Mouse (Mus musculus): Measurements from ENCODE around the gene Mrpl17. TPM values are rescaled to one million over a fixed set of nuclear protein-coding genes. Genes with fewer than 3 reads are reported as not detected.

The Mrpl17 gene
- total and polyA plus RNA-seq, 3 experiments: 306 to 451 (median 399) TPM

DNA sequence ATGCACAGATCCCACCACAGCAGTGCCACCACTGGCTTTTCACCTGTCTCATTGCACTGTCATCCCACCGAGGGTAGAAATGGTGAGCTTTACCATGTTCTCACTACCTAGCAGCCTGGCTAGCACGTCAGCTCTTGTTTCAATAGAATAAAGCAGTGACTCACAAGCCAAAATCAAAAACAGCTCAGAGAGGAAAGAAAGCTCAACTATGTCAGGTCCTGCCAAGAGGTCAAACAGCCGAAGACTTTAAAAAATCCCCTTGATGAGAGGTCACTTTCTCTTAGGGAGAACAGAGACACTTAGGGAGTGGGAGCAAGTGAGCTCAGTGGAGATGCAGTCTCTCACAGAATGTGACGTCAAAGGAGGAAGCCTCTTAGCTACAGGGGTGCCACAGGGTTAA is 27.0 kb downstream of the Mrpl17 start:
- Histone ChIP-seq H3K79me2 (replicated peaks; ENCODE audit: control insufficient read depth, extremely low read depth, insufficient read depth, poor library complexity, severe bottlenecking) (no peaks in the 10 kb centered on the region), H3K9ac (ENCODE audit: insufficient read depth, low read depth) (no peak overlapping the region), H3K4me1 (ENCODE audit: control insufficient read depth in 1 of 2, insufficient read depth in 2 of 2) (peaks cover 0 to 6% of the 10 kb centered on the region in 2 experiments; a peak in 2 of 4 replicates), H3K9me3 (replicated peaks; ENCODE audit: low read length) (peaks cover 4% of the 10 kb centered on the region), H3K27me3 (replicated peaks) (peaks cover 3% of the 10 kb centered on the region), H3K27ac (ENCODE audit: insufficient read depth, low read depth) (no peak overlapping the region), H3K36me3 (replicated peaks in 1 of 2; ENCODE audit: control insufficient read depth in 1 of 2, insufficient read depth in 1 of 2, low read length in 1 of 2) (no peaks in the 10 kb centered on the region), H3K4me3 (replicated peaks in 1 of 3; ENCODE audit: low read depth in 2 of 3, low read length in 2 of 3, poor library complexity in 1 of 3) (no peak overlapping the region), H3K4me2 (ENCODE audit: insufficient read depth, low read depth, poor library complexity, severe bottlenecking) (no peak overlapping the region)
- dilution Hi-C loops (cut with MboI; ENCODE audit: extremely low pct_ligation_motif_present, extremely low pct_unique_long_range_greater_than_20kb, low sequenced_read_pairs) (no loop called here), in situ Hi-C loops (cut with MboI; ENCODE audit: low pct_ligation_motif_present, low pct_unique_long_range_greater_than_20kb, low sequenced_read_pairs) (no loop called here)
- no peak for TF ChIP-seq ELF1 (IDR thresholded peaks at IDR 0.05; ENCODE audit: low read depth, low read length)
- DNase-seq (ENCODE audit: extremely low read depth): no peak

- peaks cover 11 to 24% of the 10 kb centered on the region in 2 experiments for H3K4me1 ChIP-seq (ENCODE audit: control insufficient read depth in 1 of 2, insufficient read depth in 2 of 2)
- H3K36me3 ChIP-seq (replicated peaks in 1 of 2; ENCODE audit: control insufficient read depth in 1 of 2, insufficient read depth in 1 of 2, low read length in 1 of 2): no peaks in the 10 kb centered on the region
- no peak overlapping the region for H3K27ac ChIP-seq (ENCODE audit: insufficient read depth, low read depth)
- H3K79me2 ChIP-seq (replicated peaks; ENCODE audit: control insufficient read depth, extremely low read depth, insufficient read depth, poor library complexity, severe bottlenecking): no peaks in the 10 kb centered on the region
- H3K4me2 ChIP-seq (ENCODE audit: insufficient read depth, low read depth, poor library complexity, severe bottlenecking): no peak overlapping the region
- H3K4me3 ChIP-seq (replicated peaks in 1 of 3; ENCODE audit: low read depth in 2 of 3, low read length in 2 of 3, poor library complexity in 1 of 3): peak overlapping the region in 1 of 3 experiments; percentile 9
- dilution Hi-C loops (cut with MboI; ENCODE audit: extremely low pct_ligation_motif_present, extremely low pct_unique_long_range_greater_than_20kb, low sequenced_read_pairs): no loop called here
- H3K9ac ChIP-seq (ENCODE audit: insufficient read depth, low read depth): no peak overlapping the region
- DNase-seq (ENCODE audit: extremely low read depth): peak; percentile 30
- no peaks in the 10 kb centered on the region for H3K27me3 ChIP-seq (replicated peaks)
- TF ChIP-seq MYC (IDR thresholded peaks at IDR 0.05; ENCODE audit: low read depth, low read length) (no peak), ELF1 (IDR thresholded peaks at IDR 0.05; ENCODE audit: low read depth, low read length) (peak; percentile 32; the same call in 1 of the 2 replicates), IRF4 (IDR thresholded peaks at IDR 0.05; ENCODE audit: low read depth, low read length) (no peak), POLR2AphosphoS2 (IDR thresholded peaks at IDR 0.05; ENCODE audit: low read depth, low read length) (no peak), ZC3H11A (IDR thresholded peaks at IDR 0.05; ENCODE audit: low read depth, low read length) (no peak), ZNF384 (IDR thresholded peaks at IDR 0.05; ENCODE audit: low read depth, low read length) (no peak), GABPA (IDR thresholded peaks at IDR 0.05; ENCODE audit: insufficient replicate concordance, low read depth, low read length) (no peak)
- in situ Hi-C loops (cut with MboI; ENCODE audit: low pct_ligation_motif_present, low pct_unique_long_range_greater_than_20kb, low sequenced_read_pairs): no loop called here
- no peaks in the 10 kb centered on the region for H3K9me3 ChIP-seq (replicated peaks; ENCODE audit: low read length)
Observed at GRCm38 (mm10) chr7:105778553-105779265, 32.2 kb downstream of the Mrpl17 start.

- Histone ChIP-seq H3K9me3 (replicated peaks; ENCODE audit: low read length) (no peaks in the 10 kb centered on the region), H3K4me1 (ENCODE audit: control insufficient read depth in 1 of 2, insufficient read depth in 2 of 2) (peaks cover 11 to 24% of the 10 kb centered on the region in 2 experiments), H3K9ac (ENCODE audit: insufficient read depth, low read depth) (no peak overlapping the region), H3K36me3 (replicated peaks in 1 of 2; ENCODE audit: control insufficient read depth in 1 of 2, insufficient read depth in 1 of 2, low read length in 1 of 2) (no peaks in the 10 kb centered on the region), H3K4me2 (ENCODE audit: insufficient read depth, low read depth, poor library complexity, severe bottlenecking) (no peak overlapping the region), H3K27me3 (replicated peaks) (no peaks in the 10 kb centered on the region), H3K4me3 (replicated peaks in 1 of 3; ENCODE audit: low read depth in 2 of 3, low read length in 2 of 3, poor library complexity in 1 of 3) (peak overlapping the region in 2 of 3 experiments; percentile 4 to 9), H3K27ac (ENCODE audit: insufficient read depth, low read depth) (no peak overlapping the region), H3K79me2 (replicated peaks; ENCODE audit: control insufficient read depth, extremely low read depth, insufficient read depth, poor library complexity, severe bottlenecking) (no peaks in the 10 kb centered on the region)
- in situ Hi-C loops (cut with MboI; ENCODE audit: low pct_ligation_motif_present, low pct_unique_long_range_greater_than_20kb, low sequenced_read_pairs) (no loop called here), dilution Hi-C loops (cut with MboI; ENCODE audit: extremely low pct_ligation_motif_present, extremely low pct_unique_long_range_greater_than_20kb, low sequenced_read_pairs) (no loop called here)
- DNase-seq (ENCODE audit: extremely low read depth): peak; percentile 34
- TF ChIP-seq MAX (IDR thresholded peaks at IDR 0.05; ENCODE audit: low read length) (no peak; the same call in 1 of the 2 replicates), MYC (IDR thresholded peaks at IDR 0.05; ENCODE audit: low read depth, low read length) (no peak), TCF12 (IDR thresholded peaks at IDR 0.05; ENCODE audit: low read depth, low read length) (0 out of 2 replicates have a peak, but pooled peaks have one; percentile 27), USF1 (IDR thresholded peaks at IDR 0.05; ENCODE audit: low read depth, low read length) (no peak), TBP (conservative IDR thresholded peaks at IDR 0.05; ENCODE audit: low read depth, low read length) (no peak), NRF1 (IDR thresholded peaks at IDR 0.05; ENCODE audit: low read depth, low read length) (0 out of 2 replicates have a peak, but pooled peaks have one; percentile 13), CHD1 (IDR thresholded peaks at IDR 0.05; ENCODE audit: low read depth, low read length) (no peak), SIN3A (IDR thresholded peaks at IDR 0.05; ENCODE audit: low read length) (no peak), SMC3 (IDR thresholded peaks at IDR 0.05; ENCODE audit: low read depth, low read length) (no peak), USF2 (conservative IDR thresholded peaks at IDR 0.05; ENCODE audit: low read depth, low read length) (no peak), HCFC1 (IDR thresholded peaks at IDR 0.05; ENCODE audit: low read depth, low read length) (no peak), MAZ (IDR thresholded peaks at IDR 0.05; ENCODE audit: low read depth, low read length) (no peak), EP300 (IDR thresholded peaks at IDR 0.05; ENCODE audit: low read length) (peak; percentile 24; the same call in 1 of the 2 replicates), RCOR1 (conservative IDR thresholded peaks at IDR 0.05; ENCODE audit: low read depth, low read length) (no peak), ZMIZ1 (IDR thresholded peaks at IDR 0.05; ENCODE audit: low read depth, low read length) (no peak), MAFK (IDR thresholded peaks at IDR 0.05; ENCODE audit: insufficient replicate concordance, low read length) (no peak), CHD2 (IDR thresholded peaks at IDR 0.05; ENCODE audit: low read length) (no peak), POLR2AphosphoS2 (IDR thresholded peaks at IDR 0.05; ENCODE audit: low read depth, low read length) (no peak)
Observed at GRCm38 (mm10) chr7:105777797-105778552, 32.9 kb downstream of the Mrpl17 start.

Data from CH12.LX (cell line).